Mouse (Mus musculus): ENCODE measurements around the gene Trp53i11. TPM values are rescaled to one million over a fixed set of nuclear protein-coding genes. Genes with fewer than 3 reads are reported as not detected.

Trp53i11 gene
- polyA plus RNA-seq, 1 experiment from 2014 or later: 5.8 TPM

- ATAC-seq (ENCODE audit: low read depth): no peak
- Histone ChIP-seq H3K9ac (ENCODE audit: low read depth, low read length) (no peak overlapping the region), H3K4me1 (ENCODE audit: control insufficient read depth, low read depth, low read length) (no peaks in the 10 kb centered on the region; the same call in 1 of the 2 replicates), H3K27ac (ENCODE audit: low read length) (no peak overlapping the region), H3K4me3 (ENCODE audit: low read depth, low read length) (no peak overlapping the region), H3K36me3 (ENCODE audit: control insufficient read depth, insufficient read depth) (no peaks in the 10 kb centered on the region), H3K27me3 (ENCODE audit: control insufficient read depth, insufficient read depth, low read depth, low read length) (no peaks in the 10 kb centered on the region), H3K9me3 (replicated peaks; ENCODE audit: control insufficient read depth, low read length) (no peaks in the 10 kb centered on the region), H3K4me2 (ENCODE audit: low read depth, low read length) (no peak overlapping the region)
- WGBS (ENCODE audit: insufficient replicate concordance): 59% methylated on average over 3 of the region's 3 CpGs
Measured at GRCm38 (mm10) chr2:93201997-93202396, 14.6 kb downstream of the Trp53i11 start.

- H3K9ac ChIP-seq (ENCODE audit: low read depth, low read length): no peak overlapping the region
- H3K4me1 ChIP-seq (ENCODE audit: control insufficient read depth, low read depth, low read length): no peaks in the 10 kb centered on the region; the same call in 1 of the 2 replicates
- no peaks in the 10 kb centered on the region for H3K27me3 ChIP-seq (ENCODE audit: control insufficient read depth, insufficient read depth, low read depth, low read length)
- no peaks in the 10 kb centered on the region for H3K36me3 ChIP-seq (ENCODE audit: control insufficient read depth, insufficient read depth)
- 24% methylated on average over 1 of the region's 1 CpGs for WGBS (ENCODE audit: insufficient replicate concordance)
- ATAC-seq (ENCODE audit: low read depth): no peak
- H3K27ac ChIP-seq (ENCODE audit: low read length): no peak overlapping the region
- no peak overlapping the region for H3K4me3 ChIP-seq (ENCODE audit: low read depth, low read length)
- H3K4me2 ChIP-seq (ENCODE audit: low read depth, low read length): no peak overlapping the region
- H3K9me3 ChIP-seq (replicated peaks; ENCODE audit: control insufficient read depth, low read length): no peaks in the 10 kb centered on the region
Measured at GRCm38 (mm10) chr2:93202782-93203181, 15.4 kb downstream of the Trp53i11 start.

- Histone ChIP-seq H3K27me3 (ENCODE audit: control insufficient read depth, insufficient read depth, low read depth, low read length) (no peaks in the 10 kb centered on the region), H3K9me3 (replicated peaks; ENCODE audit: control insufficient read depth, low read length) (no peaks in the 10 kb centered on the region), H3K4me2 (ENCODE audit: low read depth, low read length) (no peak overlapping the region), H3K4me3 (ENCODE audit: low read depth, low read length) (no peak overlapping the region), H3K36me3 (ENCODE audit: control insufficient read depth, insufficient read depth) (no peaks in the 10 kb centered on the region), H3K4me1 (ENCODE audit: control insufficient read depth, low read depth, low read length) (no peaks in the 10 kb centered on the region; the same call in 1 of the 2 replicates), H3K27ac (ENCODE audit: low read length) (no peak overlapping the region), H3K9ac (ENCODE audit: low read depth, low read length) (no peak overlapping the region)
- 31% methylated on average over 10 of the region's 10 CpGs for WGBS (ENCODE audit: insufficient replicate concordance)
- ATAC-seq (ENCODE audit: low read depth): peak; percentile 7; the same call in 1 of the 2 replicates
Measured at GRCm38 (mm10) chr2:93203682-93204081, 16.3 kb downstream of the Trp53i11 start.

GRCm38 (mm10) chr2:93204571-93204970, 17.2 kb downstream of the Trp53i11 start:
- no peak overlapping the region for H3K9ac ChIP-seq (ENCODE audit: low read depth, low read length)
- no peak overlapping the region for H3K27ac ChIP-seq (ENCODE audit: low read length)
- no peak overlapping the region for H3K4me2 ChIP-seq (ENCODE audit: low read depth, low read length)
- H3K9me3 ChIP-seq (replicated peaks; ENCODE audit: control insufficient read depth, low read length): no peaks in the 10 kb centered on the region
- ATAC-seq (ENCODE audit: low read depth): no peak
- H3K4me1 ChIP-seq (ENCODE audit: control insufficient read depth, low read depth, low read length): no peaks in the 10 kb centered on the region; the same call in 1 of the 2 replicates
- H3K36me3 ChIP-seq (ENCODE audit: control insufficient read depth, insufficient read depth): no peaks in the 10 kb centered on the region
- no peaks in the 10 kb centered on the region for H3K27me3 ChIP-seq (ENCODE audit: control insufficient read depth, insufficient read depth, low read depth, low read length)
- H3K4me3 ChIP-seq (ENCODE audit: low read depth, low read length): no peak overlapping the region
- WGBS (ENCODE audit: insufficient replicate concordance): 55% methylated on average over 6 of the region's 6 CpGs

- 75% methylated on average over 1 of the region's 1 CpGs for WGBS (ENCODE audit: insufficient replicate concordance)
- no peaks in the 10 kb centered on the region for H3K36me3 ChIP-seq (ENCODE audit: control insufficient read depth, insufficient read depth)
- H3K4me2 ChIP-seq (ENCODE audit: low read depth, low read length): no peak overlapping the region
- no peak overlapping the region for H3K27ac ChIP-seq (ENCODE audit: low read length)
- H3K27me3 ChIP-seq (ENCODE audit: control insufficient read depth, insufficient read depth, low read depth, low read length): no peaks in the 10 kb centered on the region
- H3K4me3 ChIP-seq (ENCODE audit: low read depth, low read length): no peak overlapping the region
- no peaks in the 10 kb centered on the region for H3K9me3 ChIP-seq (replicated peaks; ENCODE audit: control insufficient read depth, low read length)
- H3K9ac ChIP-seq (ENCODE audit: low read depth, low read length): no peak overlapping the region
- no peak for ATAC-seq (ENCODE audit: low read depth)
- H3K4me1 ChIP-seq (ENCODE audit: control insufficient read depth, low read depth, low read length): no peaks in the 10 kb centered on the region
Measured at GRCm38 (mm10) chr2:93206126-93206525, 18.8 kb downstream of the Trp53i11 start.

GRCm38 (mm10) chr2:93212386-93212785, 25.0 kb downstream of the Trp53i11 start:
- no peaks in the 10 kb centered on the region for H3K27me3 ChIP-seq (ENCODE audit: control insufficient read depth, insufficient read depth, low read depth, low read length)
- WGBS (ENCODE audit: insufficient replicate concordance): 45% methylated on average over 2 of the region's 2 CpGs
- H3K4me3 ChIP-seq (ENCODE audit: low read depth, low read length): no peak overlapping the region
- no peak overlapping the region for H3K27ac ChIP-seq (ENCODE audit: low read length)
- H3K4me1 ChIP-seq (ENCODE audit: control insufficient read depth, low read depth, low read length): no peaks in the 10 kb centered on the region
- no peak overlapping the region for H3K4me2 ChIP-seq (ENCODE audit: low read depth, low read length)
- H3K9ac ChIP-seq (ENCODE audit: low read depth, low read length): no peak overlapping the region
- H3K9me3 ChIP-seq (replicated peaks; ENCODE audit: control insufficient read depth, low read length): no peaks in the 10 kb centered on the region
- ATAC-seq (ENCODE audit: low read depth): no peak
- H3K36me3 ChIP-seq (ENCODE audit: control insufficient read depth, insufficient read depth): no peaks in the 10 kb centered on the region

GRCm38 (mm10) chr2:93212865-93213264, 25.5 kb downstream of the Trp53i11 start:
- Histone ChIP-seq H3K36me3 (ENCODE audit: control insufficient read depth, insufficient read depth) (no peaks in the 10 kb centered on the region), H3K9me3 (replicated peaks; ENCODE audit: control insufficient read depth, low read length) (no peaks in the 10 kb centered on the region), H3K4me2 (ENCODE audit: low read depth, low read length) (no peak overlapping the region), H3K27me3 (ENCODE audit: control insufficient read depth, insufficient read depth, low read depth, low read length) (no peaks in the 10 kb centered on the region), H3K9ac (ENCODE audit: low read depth, low read length) (no peak overlapping the region), H3K4me3 (ENCODE audit: low read depth, low read length) (no peak overlapping the region), H3K4me1 (ENCODE audit: control insufficient read depth, low read depth, low read length) (no peaks in the 10 kb centered on the region), H3K27ac (ENCODE audit: low read length) (no peak overlapping the region)
- 73% methylated on average over 2 of the region's 2 CpGs for WGBS (ENCODE audit: insufficient replicate concordance)
- no peak for ATAC-seq (ENCODE audit: low read depth)

GRCm38 (mm10) chr2:93214192-93214591, 26.8 kb downstream of the Trp53i11 start:
- 0 out of 2 replicates have a peak, but pooled peaks have one; percentile 39 for ATAC-seq (ENCODE audit: low read depth)

GRCm38 (mm10) chr2:93215790-93216189, 28.4 kb downstream of the Trp53i11 start:
- no peak overlapping the region for H3K4me2 ChIP-seq (ENCODE audit: low read depth, low read length)
- H3K36me3 ChIP-seq (ENCODE audit: control insufficient read depth, insufficient read depth): no peaks in the 10 kb centered on the region
- no peak overlapping the region for H3K9ac ChIP-seq (ENCODE audit: low read depth, low read length)
- no peaks in the 10 kb centered on the region for H3K9me3 ChIP-seq (replicated peaks; ENCODE audit: control insufficient read depth, low read length)
- no peak overlapping the region for H3K4me3 ChIP-seq (ENCODE audit: low read depth, low read length)
- no peak for ATAC-seq (ENCODE audit: low read depth)
- no peaks in the 10 kb centered on the region for H3K27me3 ChIP-seq (ENCODE audit: control insufficient read depth, insufficient read depth, low read depth, low read length)
- 59% methylated on average over 10 of the region's 10 CpGs for WGBS (ENCODE audit: insufficient replicate concordance)
- no peak overlapping the region for H3K27ac ChIP-seq (ENCODE audit: low read length)
- no peaks in the 10 kb centered on the region for H3K4me1 ChIP-seq (ENCODE audit: control insufficient read depth, low read depth, low read length)

More at GRCm38 (mm10) chr2:93214192-93214591, 26.8 kb downstream of the Trp53i11 start:
- Histone ChIP-seq H3K27me3 (ENCODE audit: control insufficient read depth, insufficient read depth, low read depth, low read length) (no peaks in the 10 kb centered on the region), H3K4me2 (ENCODE audit: low read depth, low read length) (no peak overlapping the region), H3K9ac (ENCODE audit: low read depth, low read length) (no peak overlapping the region), H3K27ac (ENCODE audit: low read length) (no peak overlapping the region), H3K4me1 (ENCODE audit: control insufficient read depth, low read depth, low read length) (no peaks in the 10 kb centered on the region), H3K36me3 (ENCODE audit: control insufficient read depth, insufficient read depth) (no peaks in the 10 kb centered on the region), H3K4me3 (ENCODE audit: low read depth, low read length) (no peak overlapping the region), H3K9me3 (replicated peaks; ENCODE audit: control insufficient read depth, low read length) (no peaks in the 10 kb centered on the region)
- WGBS (ENCODE audit: insufficient replicate concordance): 47% methylated on average over 1 of the region's 1 CpGs
